Mouse (Mus musculus) telencephalon, adult 2 months (tissue): ENCODE measurements at regions not wholly inside any gene's neighbourhood (a gene's known extent, or its start where the extent isn't known, plus 50 kb on each side); places are given as distances from the start of the nearest gene placed in this dataset.
A peak's percentile ranks its signal among the peaks of the same experiment; 100 is the strongest.

Experiments
- DNase-seq: peaks from one replicate; pipeline ENCODE4 v3.0.0-alpha.2; 2011; ENCODE audit warnings: low read depth, low spot score

DNA sequence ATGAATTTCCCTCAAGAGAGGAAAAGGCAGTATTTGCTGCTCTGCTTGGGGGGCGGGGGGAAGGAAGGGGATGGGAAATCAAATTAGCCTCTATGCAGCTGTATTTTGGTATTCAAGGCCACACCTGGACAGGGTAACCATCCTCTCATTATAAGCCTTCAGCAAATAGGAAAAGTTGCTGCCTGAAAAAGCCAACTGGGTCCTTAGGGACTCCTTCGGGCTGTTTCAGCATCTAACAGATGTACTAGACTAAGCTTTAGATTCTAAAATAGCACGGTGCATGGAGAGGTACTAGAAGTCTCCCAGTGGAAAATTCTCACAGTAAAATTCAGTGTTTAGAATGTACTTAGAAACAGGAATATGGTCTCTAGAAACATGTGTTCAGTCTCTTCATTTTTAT lies 183.1 kb downstream of the Gm13691 start:
- peak; percentile 26 for DNase-seq

DNA sequence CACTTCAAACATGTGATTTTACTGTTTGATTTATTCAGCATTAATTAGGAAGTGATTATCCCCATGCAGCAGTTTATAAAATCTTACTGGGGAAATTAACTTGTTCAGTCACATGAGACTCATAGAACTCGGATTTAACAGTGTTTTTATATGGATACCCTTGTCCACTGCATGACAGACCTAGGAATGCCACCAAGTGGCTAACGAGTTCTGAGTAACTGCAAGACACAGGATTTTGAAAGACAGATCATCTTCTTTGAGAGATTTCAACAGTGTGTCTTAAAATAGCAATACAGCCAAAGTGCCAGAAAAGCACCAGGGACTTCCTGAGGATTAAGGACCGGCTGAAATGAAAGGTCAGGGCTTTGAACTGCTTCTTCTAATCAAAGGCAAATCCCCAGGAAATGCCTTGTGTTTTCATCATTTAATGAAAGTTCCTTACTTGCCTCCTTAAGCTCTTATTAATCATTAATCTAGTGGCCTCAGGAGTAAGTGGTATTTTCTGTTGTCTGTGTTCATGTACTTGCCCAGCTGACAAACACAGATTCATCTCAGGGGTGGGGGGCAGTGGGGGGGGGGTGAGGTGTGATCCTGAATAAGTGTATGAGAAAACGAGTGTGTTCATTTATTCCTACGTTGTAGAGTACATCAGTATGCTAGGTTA lies 193.4 kb downstream of the Gm13691 start:
- no peak for DNase-seq

DNA sequence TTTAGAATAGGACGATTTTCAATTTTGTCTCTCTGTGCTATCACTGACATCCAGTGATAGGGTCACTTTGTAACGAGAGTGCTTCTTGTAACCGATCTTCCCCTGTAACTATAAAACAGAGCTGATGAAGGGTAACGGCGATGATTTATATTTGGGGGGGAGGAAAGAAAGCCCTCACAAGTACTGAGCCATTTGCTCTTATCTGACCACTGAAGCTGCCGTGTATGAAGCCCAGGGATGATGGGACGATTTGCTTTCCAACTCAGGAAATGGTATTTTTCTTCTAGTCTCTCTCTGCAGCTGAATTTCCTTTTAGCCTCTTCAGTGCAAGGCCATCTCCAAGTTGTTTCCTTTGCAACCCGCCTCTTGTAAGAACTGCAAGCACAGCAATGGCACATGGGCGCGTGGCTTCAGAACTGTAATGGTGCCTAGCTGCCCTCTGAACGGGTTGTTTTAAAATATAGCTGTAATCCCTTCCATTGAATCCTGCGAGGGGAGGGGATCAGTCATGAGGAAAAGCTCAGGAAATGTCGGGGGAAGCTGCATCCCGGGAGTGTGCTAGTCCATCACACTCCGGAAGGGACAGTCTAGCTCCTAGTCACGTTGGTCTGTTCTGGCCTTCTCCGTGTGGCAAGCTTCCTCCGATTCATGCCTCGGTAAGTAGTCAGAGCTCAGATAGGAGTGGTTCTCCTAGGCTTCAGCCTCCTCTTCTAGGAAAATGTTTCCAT lies 194.1 kb downstream of the Gm13691 start:
- DNase-seq: no peak

- DNase-seq: no peak
These were observed 194.6 kb downstream of the Gm13691 start for GRCm38 (mm10) chr2:84185016-84185330.

DNA sequence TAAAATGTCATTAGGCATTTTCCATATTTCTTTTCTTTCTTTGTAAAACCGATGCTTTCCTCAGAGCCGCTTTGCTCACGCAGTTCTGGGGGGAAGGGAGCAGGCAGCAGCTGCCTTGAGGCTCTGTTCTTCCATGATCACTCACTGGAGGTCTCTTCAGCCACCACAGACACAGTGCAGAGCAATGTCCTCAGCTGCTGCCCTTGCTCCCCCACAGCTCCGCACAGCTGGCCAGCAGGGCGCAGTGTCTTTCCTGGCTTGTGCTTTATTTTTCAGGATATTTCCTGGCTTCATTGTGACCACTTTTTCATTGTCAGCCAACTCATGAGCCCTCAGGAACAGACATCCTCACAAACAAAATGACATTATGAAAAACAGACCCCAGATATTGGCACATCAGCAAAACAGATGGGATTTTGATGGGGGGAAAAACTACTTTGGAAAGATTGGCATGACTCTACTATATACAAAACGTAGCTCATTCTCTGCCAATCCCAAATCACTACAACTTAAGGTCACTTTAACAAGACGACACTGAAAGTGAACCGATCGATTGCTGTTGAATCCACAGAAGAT lies 195.9 kb downstream of the Gm13691 start:
- DNase-seq: no peak

DNA sequence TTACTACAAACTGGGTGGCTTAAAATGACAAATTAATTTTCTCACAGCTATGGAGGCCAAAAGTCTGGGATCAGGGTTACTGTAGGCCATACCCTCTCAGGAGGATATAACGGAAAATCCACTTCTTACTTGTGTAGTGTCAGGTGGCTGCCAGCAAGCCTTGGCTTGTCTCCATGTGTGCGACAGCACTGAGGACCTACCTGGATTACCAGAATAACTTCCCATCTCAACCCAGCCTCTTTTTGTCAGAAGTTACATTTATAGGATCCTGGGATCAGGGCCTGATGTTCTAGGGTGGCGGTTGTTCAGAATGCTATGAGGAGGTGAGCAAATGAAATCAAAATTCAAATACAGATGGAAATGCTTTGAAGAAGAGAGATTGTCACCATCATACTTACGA lies 197.1 kb downstream of the Gm13691 start:
- DNase-seq: no peak

GRCm38 (mm10) chr2:84189302-84189701 lies 198.9 kb downstream of the Gm13691 start:
- no peak for DNase-seq

DNA sequence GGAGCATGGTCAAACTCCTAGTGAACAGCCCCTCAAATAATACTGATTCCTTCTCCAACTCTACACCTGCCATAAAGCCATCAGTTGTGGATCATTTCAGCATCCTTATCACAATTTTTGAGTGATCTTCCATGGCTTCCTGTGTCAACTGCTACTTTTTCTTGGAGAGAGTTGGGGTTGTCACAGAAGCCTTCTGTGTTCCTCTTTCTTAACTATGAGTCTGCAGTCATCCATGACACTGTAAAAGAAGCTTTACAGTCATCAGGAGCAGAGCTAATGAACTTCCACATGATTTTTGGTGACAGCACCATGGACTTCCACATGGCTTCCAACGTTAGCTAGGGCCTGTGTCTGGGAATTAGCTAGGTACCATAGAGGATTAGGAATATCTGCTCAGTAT lies 208.1 kb downstream of the Calcrl start:
- DNase-seq: no peak

DNA sequence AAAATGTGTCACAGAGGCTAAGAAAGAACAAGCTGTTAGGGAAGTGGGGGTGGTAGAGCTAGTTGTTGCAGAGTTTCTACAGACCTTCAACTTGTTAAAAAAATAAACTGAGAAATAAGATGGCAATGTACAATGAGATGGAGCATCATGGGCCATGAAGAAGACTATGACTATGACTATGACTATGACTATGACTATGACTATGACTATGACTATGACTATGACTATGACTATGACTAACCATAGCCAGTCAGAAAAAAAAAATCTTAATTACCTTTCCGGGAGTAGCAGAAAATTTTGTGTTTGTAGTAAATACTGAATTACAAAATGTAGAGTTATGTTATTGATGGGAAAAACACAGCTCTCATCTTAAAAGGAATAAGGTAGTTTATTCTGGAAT lies 203.2 kb downstream of the Calcrl start:
- no peak for DNase-seq

GRCm38 (mm10) chr2:84229777-84230176 lies 195.4 kb downstream of the Calcrl start:
- no peak for DNase-seq

- no peak for DNase-seq
These were observed 189.6 kb downstream of the Calcrl start for GRCm38 (mm10) chr2:84235641-84236040.

GRCm38 (mm10) chr2:84241244-84241643 lies 184.0 kb downstream of the Calcrl start:
- DNase-seq: no peak

GRCm38 (mm10) chr2:84241986-84242385 lies 183.2 kb downstream of the Calcrl start:
- DNase-seq: no peak

- DNase-seq: no peak
These were observed 179.3 kb downstream of the Calcrl start for GRCm38 (mm10) chr2:84245900-84246299.

DNA sequence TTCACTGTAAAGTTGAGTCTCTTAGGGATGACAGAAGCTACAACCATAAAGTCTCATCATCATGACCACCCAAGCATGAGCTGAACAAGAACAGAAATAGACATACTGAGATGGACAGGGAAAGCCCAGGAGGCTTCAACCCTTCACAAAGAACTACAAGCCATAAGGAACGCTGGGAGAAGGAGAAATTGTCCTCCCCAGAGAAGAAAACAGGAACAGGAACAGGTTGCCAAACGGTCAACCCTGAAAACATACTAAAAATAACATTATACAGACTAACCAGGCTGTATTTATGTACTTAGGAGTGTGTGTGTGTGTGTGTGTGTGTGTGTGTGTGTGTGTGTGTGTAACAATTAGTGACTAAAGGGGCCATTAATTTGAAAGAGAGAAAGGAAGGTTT lies 178.6 kb downstream of the Calcrl start:
- no peak for DNase-seq

DNA sequence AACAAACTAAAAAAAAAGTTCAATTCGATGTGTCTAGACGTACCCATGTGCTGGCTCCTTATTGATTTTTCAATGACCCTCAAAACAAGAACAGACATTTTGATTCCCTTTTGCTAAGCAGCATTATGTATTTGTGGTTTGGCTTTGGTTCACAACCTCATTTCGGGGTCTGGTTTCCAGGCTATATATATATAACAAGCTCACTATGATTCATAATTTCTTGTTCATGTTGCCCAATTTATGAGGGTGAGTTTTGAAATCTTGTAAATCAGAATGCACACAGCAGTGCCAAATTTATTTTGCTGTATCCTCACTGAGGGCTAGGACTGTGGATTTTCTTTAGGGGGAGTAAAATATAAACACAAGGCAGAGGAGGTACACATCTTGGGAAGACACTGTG lies 177.0 kb downstream of the Calcrl start:
- no peak for DNase-seq

- no peak for DNase-seq
These were observed 175.3 kb downstream of the Calcrl start for GRCm38 (mm10) chr2:84249871-84250270.

- no peak for DNase-seq
These were observed 173.1 kb downstream of the Calcrl start for GRCm38 (mm10) chr2:84252076-84252475.

DNA sequence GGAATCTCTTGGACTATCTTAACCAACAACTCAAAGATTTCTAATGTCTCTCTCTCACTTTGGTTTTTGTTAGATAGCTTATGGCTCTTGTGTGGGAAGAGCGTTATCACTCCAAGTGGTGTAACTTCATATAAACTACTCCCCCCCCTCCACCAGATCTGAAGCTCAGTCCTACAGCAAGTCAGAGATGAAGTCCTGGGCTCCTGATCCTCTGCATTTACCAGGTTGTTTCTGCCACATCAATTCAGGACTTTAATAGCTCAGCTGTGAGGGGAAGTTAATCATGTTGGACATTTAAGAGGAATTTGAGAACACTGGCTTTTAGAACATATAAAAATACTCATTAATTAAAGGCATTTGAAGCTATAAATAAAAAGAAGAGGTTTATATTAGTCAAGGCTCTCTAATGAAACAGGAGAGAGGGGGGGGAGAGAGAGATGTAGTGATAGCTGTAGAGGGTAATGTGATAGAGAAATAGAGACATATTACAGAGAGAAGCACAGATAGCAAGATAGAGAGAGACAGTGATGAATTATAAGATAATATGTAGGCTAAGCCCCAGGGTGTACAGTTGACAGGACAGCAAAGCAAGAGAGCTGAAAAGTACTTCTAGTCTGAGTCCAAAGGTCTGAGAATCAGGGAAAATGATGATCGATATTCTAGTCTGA lies 166.7 kb downstream of the Calcrl start:
- DNase-seq: no peak

- no peak for DNase-seq
These were observed 166.0 kb downstream of the Calcrl start for GRCm38 (mm10) chr2:84259222-84259621.

DNA sequence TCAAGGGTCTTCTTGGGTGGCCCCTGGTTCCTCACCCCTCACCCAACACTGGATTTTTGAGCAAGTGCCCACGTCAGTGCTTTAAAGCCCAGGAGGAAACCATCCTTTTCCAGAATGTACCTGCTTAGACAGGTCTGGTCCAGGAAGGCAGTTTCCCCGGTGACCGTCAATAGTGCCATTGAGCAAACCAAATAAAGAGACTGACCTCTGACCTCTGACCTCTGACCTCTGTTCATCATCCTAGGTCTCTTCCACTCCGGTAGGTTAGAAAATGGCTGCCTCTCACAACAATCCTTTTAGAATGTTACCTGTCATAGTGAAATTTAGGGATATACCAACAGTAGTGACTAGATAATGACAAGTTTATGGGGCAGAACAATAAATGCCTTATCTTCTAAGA lies 164.5 kb downstream of the Calcrl start:
- no peak for DNase-seq

DNA sequence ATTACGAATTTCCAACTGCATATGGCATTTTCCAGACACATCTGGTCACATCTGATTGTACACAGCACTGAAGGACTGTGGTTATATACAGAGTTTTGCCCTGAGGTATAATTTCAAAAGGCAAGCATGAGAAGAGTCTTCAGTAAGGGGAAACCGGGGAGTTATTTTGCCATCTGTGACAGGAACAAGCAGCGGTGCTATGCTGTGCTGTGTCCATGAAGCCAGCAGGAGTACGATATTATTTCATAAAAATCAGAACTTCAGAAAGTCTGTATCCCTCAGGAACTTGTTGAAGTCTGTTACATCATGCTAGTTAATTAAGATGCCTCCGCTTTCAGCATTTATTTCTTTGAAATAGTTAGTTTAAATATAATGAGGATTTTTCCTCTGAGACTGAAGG lies 163.7 kb downstream of the Calcrl start:
- DNase-seq: no peak

DNA sequence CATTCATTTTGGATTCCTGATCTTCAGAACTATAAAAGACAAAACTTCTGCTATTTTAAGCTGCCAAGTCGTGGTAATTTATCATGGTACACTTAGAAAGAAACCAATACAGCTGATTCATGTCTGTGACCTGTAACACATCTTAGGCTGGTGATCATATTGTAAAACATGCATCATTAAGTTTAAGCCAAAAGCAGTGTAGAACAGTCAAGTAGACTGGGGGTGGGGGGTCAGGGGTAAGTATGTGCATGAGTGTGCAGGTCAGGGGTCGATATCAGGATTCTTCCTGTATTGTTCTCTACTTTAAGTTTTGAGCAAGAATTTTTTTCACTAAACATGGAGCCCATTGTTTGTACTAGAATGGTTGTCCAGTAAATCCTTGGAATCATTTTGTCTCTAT lies 160.7 kb downstream of the Calcrl start:
- DNase-seq: no peak
